Mouse (Mus musculus) heart, postnatal 0 days (tissue): ENCODE data around the gene Alg11.

Source experiments
- CTCF ChIP-seq: IDR thresholded peaks from 2 replicates; pipeline ENCODE4 v1.5.1; 2016; ENCODE audit warnings: antibody characterized with exemption, control low read depth, low read depth
- EP300 ChIP-seq: IDR thresholded peaks from 2 replicates; pipeline ENCODE4 v1.6.1; 2016; ENCODE audit warnings: antibody characterized with exemption, low read depth

GRCm38 (mm10) chr8:22091568-22091967 lies 31.0 kb downstream of the Alg11 start:
- TF ChIP-seq CTCF (peak; percentile 44), EP300 (no peak)
